Mouse (Mus musculus): ENCODE measurements around the gene Ctdspl. TPM values are rescaled to one million over a fixed set of nuclear protein-coding genes. Genes with fewer than 3 reads are reported as not detected.

Ctdspl gene
- polyA plus RNA-seq (2011; ENCODE audit: insufficient read length, low read depth, missing spikeins), result 17.5 and 25.1 TPM in 2 replicates

DNA sequence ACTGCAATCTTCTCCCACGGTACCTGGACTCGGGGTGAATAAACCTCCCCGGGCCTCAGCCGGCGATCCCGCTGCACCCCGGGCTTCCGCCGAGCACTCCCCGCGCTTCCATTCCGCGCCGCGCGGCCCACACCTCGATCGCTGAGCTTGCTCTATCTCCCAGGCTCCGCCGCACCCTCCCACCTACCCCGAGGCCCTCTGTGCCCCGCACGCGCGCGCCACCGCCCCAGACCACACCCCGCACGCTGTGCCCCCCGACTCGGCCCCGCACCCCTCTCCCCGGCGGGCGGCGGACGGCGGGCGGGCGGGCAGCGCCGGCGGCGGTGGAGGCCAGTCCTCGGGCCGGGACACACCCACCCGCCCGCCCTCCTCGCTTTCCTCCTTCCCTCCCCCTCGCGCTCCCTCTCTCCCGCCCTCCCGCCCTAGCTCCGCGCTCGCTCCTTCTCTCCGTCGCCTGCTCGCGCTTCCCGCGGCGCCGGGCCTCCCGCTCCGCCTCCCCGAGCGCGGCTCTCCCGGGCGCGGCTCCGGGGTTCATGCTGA is at the start of gene Ctdspl:
Ctdspl (plus strand) TSS at position 343 of the 540 bp plus-strand sequence.
- 0 out of 2 replicates have a peak, but pooled peaks cover 7% of the 10 kb centered on the region for H3K4me1 ChIP-seq (ENCODE audit: control insufficient read depth, insufficient read depth, low read length)
- H3K27ac ChIP-seq (ENCODE audit: insufficient read depth, low read length), result 0 out of 2 replicates have a peak within 1 kb of the TSS, but pooled peaks have one; percentile 1
- TF ChIP-seq POLR2A (IDR thresholded peaks at IDR 0.05; ENCODE audit: low read depth, low read length), result no peak
- TF ChIP-seq CTCF (IDR thresholded peaks at IDR 0.05; ENCODE audit: borderline replicate concordance, insufficient read depth, low read length), result no peak
- H3K4me3 ChIP-seq (ENCODE audit: insufficient read depth, low read length), result peak within 1 kb of the TSS; percentile 79

DNA sequence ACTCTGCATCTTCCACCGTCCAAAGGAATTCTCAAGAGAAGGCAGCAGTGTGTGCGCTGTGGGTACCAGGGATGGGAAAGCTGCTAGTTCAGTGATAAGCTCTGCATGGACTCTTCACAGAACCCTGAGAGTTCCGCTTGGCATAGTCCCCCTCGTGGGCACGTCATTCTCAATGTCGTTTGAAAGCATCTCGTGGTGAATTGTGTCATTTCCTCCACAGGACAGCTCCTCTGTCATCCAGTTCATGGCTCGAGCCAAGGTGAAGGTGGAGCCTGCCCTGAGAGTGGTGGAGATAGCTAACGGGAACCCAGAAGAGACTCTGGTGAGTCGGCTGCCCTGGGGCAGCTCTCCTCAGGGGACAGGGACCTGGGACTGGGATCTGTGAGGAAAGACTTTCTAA is 49.4 kb upstream of the Ctdspl start:
- Histone ChIP-seq H3K4me1 (ENCODE audit: control insufficient read depth, insufficient read depth, low read length) (no peaks in the 10 kb centered on the region), H3K4me3 (ENCODE audit: insufficient read depth, low read length) (no peak overlapping the region), H3K27ac (ENCODE audit: insufficient read depth, low read length) (no peak overlapping the region)
- TF ChIP-seq POLR2A (IDR thresholded peaks at IDR 0.05; ENCODE audit: low read depth, low read length), result no peak
- TF ChIP-seq CTCF (IDR thresholded peaks at IDR 0.05; ENCODE audit: borderline replicate concordance, insufficient read depth, low read length), result no peak

DNA sequence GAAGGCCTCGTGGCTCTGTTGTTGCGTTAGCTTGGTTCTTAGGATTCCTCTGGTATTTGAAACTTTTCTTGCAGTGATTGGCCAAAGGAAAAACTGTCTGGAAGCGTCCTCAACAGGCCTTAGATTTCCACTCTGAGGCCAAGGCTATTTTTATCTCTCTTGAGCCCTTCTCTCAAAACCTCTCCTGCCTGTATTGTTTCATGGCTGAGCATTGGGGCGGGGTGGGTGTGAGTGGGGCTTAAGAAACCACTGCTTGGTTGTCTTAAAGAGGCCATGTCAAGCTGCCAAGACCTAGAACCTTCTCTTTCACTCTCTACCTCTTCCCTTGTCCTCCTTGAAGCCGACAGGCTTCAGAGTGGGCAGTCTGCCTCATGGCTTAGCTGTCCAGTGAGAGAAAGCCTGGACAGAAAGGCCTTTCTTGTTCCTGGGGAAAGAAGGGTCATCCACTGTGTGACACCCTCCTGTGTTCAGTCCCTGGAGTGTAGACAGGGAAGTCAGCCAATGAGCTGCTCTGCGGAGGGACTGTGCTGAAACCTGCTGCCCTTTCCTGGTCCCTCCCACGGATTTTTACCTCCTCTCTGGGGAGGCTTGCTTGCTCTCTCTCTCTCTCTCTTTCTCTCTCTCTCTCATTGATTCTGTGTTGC is 48.8 kb upstream of the Ctdspl start:
- Histone ChIP-seq H3K4me3 (ENCODE audit: insufficient read depth, low read length) (no peak overlapping the region), H3K27ac (ENCODE audit: insufficient read depth, low read length) (no peak overlapping the region), H3K4me1 (ENCODE audit: control insufficient read depth, insufficient read depth, low read length) (no peaks in the 10 kb centered on the region)
- TF ChIP-seq POLR2A (IDR thresholded peaks at IDR 0.05; ENCODE audit: low read depth, low read length), result no peak
- TF ChIP-seq CTCF (IDR thresholded peaks at IDR 0.05; ENCODE audit: borderline replicate concordance, insufficient read depth, low read length), result no peak

DNA sequence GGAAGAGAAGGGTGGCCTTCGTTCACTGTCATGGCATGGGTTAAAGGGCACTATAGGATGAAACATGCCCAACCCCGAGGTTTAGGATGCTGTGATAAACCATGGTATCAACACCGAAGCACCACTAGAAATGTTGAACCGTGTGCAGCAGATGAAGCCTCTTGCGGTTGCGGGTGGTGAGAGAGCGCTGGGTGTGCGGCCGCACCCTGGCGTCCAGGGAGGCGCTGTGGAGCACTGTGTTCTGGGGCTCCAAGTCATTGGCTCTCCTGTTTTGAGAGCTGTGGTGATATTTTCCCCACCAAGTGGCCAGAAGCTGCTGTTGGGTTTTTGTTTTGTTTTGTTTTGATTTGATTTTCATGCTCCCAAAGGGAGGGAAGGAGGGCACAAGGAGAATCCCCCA is 47.7 kb upstream of the Ctdspl start:
- Histone ChIP-seq H3K4me3 (ENCODE audit: insufficient read depth, low read length) (no peak overlapping the region), H3K27ac (ENCODE audit: insufficient read depth, low read length) (no peak overlapping the region), H3K4me1 (ENCODE audit: control insufficient read depth, insufficient read depth, low read length) (no peaks in the 10 kb centered on the region)
- no peak for TF ChIP-seq CTCF (IDR thresholded peaks at IDR 0.05; ENCODE audit: borderline replicate concordance, insufficient read depth, low read length)
- no peak for TF ChIP-seq POLR2A (IDR thresholded peaks at IDR 0.05; ENCODE audit: low read depth, low read length)

DNA sequence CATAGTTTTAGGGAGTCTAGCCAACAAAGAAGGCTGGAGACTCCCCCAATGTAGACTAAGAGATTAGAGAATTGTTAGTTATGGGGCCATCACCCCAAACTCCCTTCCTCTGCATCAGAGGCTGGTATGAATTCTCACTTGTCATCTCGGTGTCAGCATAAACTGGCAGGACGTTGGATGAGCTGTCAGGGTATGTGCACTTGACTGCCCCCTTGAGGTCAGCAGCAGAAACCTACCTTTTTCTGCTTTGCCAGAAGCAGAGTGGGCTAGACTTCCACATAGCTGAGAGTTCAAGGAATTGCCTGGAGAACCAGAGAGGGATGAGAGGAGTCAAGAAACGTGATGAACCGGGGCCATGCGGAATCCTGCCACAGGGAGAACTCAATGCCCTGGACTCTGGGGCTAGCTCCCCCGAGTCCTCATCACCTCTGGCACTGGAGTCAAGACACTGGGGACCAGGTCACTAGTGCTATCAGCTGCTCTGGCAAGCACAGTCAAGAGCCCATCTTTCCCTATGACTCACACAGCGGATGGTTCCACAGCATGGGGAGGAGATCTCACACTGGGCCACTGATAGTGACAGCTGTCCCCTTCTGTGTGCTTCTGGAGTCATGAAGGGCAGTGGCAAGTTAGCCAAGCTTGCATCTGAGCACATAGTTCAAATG is 44.8 kb upstream of the Ctdspl start:
- TF ChIP-seq POLR2A (IDR thresholded peaks at IDR 0.05; ENCODE audit: low read depth, low read length), result no peak
- peak; percentile 39; the same call in 1 of the 2 replicates for TF ChIP-seq CTCF (IDR thresholded peaks at IDR 0.05; ENCODE audit: borderline replicate concordance, insufficient read depth, low read length)
- Histone ChIP-seq H3K4me1 (ENCODE audit: control insufficient read depth, insufficient read depth, low read length) (no peaks in the 10 kb centered on the region), H3K4me3 (ENCODE audit: insufficient read depth, low read length) (no peak overlapping the region), H3K27ac (ENCODE audit: insufficient read depth, low read length) (no peak overlapping the region)

DNA sequence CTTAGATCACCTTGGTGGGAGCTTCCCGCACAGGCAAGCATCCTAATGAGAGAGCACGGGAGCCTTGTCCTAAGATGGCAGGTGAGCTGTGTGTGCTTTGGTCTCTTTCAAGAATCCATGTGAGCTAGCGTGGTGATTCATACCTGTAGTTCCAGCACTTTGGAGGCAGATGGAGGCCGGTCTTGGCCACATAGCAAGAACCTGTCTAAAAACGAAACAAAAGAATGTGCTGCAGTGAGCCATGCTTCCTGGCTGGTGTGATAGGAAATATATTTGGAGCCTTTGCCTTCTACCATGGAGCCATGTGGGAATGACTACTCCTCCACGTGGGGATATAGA is 44.3 kb upstream of the Ctdspl start:
- Histone ChIP-seq H3K27ac (ENCODE audit: insufficient read depth, low read length) (no peak overlapping the region), H3K4me3 (ENCODE audit: insufficient read depth, low read length) (no peak overlapping the region), H3K4me1 (ENCODE audit: control insufficient read depth, insufficient read depth, low read length) (no peaks in the 10 kb centered on the region)
- TF ChIP-seq CTCF (IDR thresholded peaks at IDR 0.05; ENCODE audit: borderline replicate concordance, insufficient read depth, low read length) (no peak), POLR2A (IDR thresholded peaks at IDR 0.05; ENCODE audit: low read depth, low read length) (no peak)

DNA sequence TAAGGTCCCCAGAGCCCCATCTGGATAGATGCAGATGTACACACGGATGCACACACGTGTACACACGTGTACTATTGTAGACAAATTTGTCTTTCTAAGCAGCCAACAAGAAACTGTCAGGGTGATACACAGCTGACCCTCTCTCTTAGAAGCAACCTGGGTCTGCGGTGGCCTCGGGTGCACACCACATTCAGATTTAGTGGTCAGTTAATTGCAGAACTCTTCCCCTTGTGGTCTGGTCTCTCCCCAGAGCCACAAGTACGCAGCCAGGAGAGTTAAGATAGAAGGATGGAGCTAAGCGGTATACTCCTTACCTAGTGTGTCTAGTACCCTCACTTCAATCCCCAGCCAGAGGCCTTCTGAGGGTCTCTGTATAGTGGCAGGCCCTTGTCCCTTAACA is 43.1 kb upstream of the Ctdspl start:
- TF ChIP-seq POLR2A (IDR thresholded peaks at IDR 0.05; ENCODE audit: low read depth, low read length) (no peak), CTCF (IDR thresholded peaks at IDR 0.05; ENCODE audit: borderline replicate concordance, insufficient read depth, low read length) (no peak)
- H3K27ac ChIP-seq (ENCODE audit: insufficient read depth, low read length), result no peak overlapping the region
- no peak overlapping the region for H3K4me3 ChIP-seq (ENCODE audit: insufficient read depth, low read length)
- H3K4me1 ChIP-seq (ENCODE audit: control insufficient read depth, insufficient read depth, low read length), result no peaks in the 10 kb centered on the region

DNA sequence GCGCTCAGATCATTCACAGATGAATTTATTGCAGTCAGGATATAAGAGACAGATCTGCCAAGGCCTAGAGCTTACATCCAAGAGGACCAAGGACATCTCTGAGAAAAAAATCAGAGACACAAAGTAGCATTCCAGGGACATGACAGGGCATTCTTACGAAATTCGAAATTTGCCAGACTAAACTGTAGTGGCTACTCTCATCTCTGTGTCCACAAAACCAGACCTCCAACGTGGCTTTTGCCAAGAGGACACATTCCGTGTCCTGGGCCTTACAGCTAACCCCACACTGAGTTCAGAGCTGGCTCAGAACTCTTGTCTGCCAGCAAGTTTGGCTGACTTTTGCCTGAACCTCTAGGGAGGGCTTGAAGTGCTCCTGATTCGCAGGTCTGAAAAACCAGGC is 40.5 kb upstream of the Ctdspl start:
- Histone ChIP-seq H3K4me1 (ENCODE audit: control insufficient read depth, insufficient read depth, low read length) (no peaks in the 10 kb centered on the region; the same call in 1 of the 2 replicates), H3K4me3 (ENCODE audit: insufficient read depth, low read length) (no peak overlapping the region), H3K27ac (ENCODE audit: insufficient read depth, low read length) (no peak overlapping the region)
- TF ChIP-seq CTCF (IDR thresholded peaks at IDR 0.05; ENCODE audit: borderline replicate concordance, insufficient read depth, low read length) (no peak), POLR2A (IDR thresholded peaks at IDR 0.05; ENCODE audit: low read depth, low read length) (no peak)

DNA sequence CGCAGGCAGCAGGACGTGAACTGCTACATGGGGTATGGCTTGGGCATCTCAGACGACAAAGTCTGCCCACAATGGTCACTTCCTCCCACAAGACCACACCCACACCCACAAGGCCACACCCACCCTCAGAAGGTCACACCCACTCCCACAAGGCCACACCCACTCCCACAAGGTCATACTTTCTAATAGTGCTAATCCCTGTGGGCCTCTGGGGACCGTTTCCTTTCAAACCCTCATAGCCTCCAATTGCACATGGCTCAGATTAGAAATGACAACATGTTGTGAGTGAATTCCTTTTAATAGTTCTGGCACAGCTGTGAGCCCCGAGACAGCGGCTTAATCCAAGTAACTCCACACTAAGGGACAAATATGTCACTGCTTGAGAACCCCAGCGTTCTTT is 39.1 kb upstream of the Ctdspl start:
- TF ChIP-seq POLR2A (IDR thresholded peaks at IDR 0.05; ENCODE audit: low read depth, low read length) (no peak), CTCF (IDR thresholded peaks at IDR 0.05; ENCODE audit: borderline replicate concordance, insufficient read depth, low read length) (no peak)
- peaks cover 5% of the 10 kb centered on the region for H3K4me1 ChIP-seq (ENCODE audit: control insufficient read depth, insufficient read depth, low read length)

DNA sequence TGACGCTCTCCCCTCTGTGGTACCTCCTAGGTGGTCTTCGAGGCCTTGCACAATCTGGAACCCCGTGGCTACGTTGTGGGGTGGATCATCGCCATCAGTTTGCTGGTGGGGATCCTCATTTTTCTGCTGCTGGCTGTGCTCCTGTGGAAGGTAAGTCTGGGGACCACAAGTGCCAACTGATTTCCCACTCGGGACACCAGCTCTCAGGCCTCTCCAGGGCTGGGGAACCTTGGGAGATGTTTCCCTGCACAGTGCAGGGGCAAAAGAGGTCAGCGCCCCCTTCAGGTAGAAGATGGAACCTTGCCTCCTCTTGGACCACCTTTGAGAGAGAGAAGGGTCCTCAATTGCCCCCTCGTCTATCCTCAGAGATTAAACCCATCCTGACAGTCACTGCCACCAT is 38.5 kb upstream of the Ctdspl start:
- Histone ChIP-seq H3K4me3 (ENCODE audit: insufficient read depth, low read length) (no peak overlapping the region), H3K27ac (ENCODE audit: insufficient read depth, low read length) (no peak overlapping the region), H3K4me1 (ENCODE audit: control insufficient read depth, insufficient read depth, low read length) (peaks cover 5% of the 10 kb centered on the region)
- no peak for TF ChIP-seq POLR2A (IDR thresholded peaks at IDR 0.05; ENCODE audit: low read depth, low read length)
- TF ChIP-seq CTCF (IDR thresholded peaks at IDR 0.05; ENCODE audit: borderline replicate concordance, insufficient read depth, low read length), result no peak

More for the DNA sequence above, 39.1 kb upstream of the Ctdspl start:
- Histone ChIP-seq H3K4me3 (ENCODE audit: insufficient read depth, low read length) (no peak overlapping the region), H3K27ac (ENCODE audit: insufficient read depth, low read length) (no peak overlapping the region)
